Mouse (Mus musculus) neural tube, embryonic 13.5 days (tissue): ENCODE results near the gene Hikeshi. TPM values are rescaled to one million over a fixed set of nuclear protein-coding genes. Genes with fewer than 3 reads are reported as not detected.

ENCODE experiments used
- ATAC-seq: fragments of 200-750 bp; cut with Nextera tagmentation; 2 replicates; pipeline ENCODE4 v1.8.0; 2017; ENCODE audit warnings: low read depth, mild to moderate bottlenecking, moderate TSS enrichment, moderate library complexity
- H3K27ac ChIP-seq: fragments of 300-500 bp; sonication (generic); replicated peaks from 2 replicates; pipeline ENCODE4 v1.5.1; 2015; ENCODE audit warnings: moderate library complexity, mild to moderate bottlenecking, inconsistent platforms
- H3K27me3 ChIP-seq: fragments of 300-500 bp; sonication (generic); 2 replicates; pipeline ENCODE4 v1.6.1; 2015; ENCODE audit warnings: mild to moderate bottlenecking, inconsistent platforms
- H3K36me3 ChIP-seq: fragments of 300-500 bp; sonication (generic); 2 replicates; pipeline ENCODE4 v1.6.1; 2015; ENCODE audit warnings: mild to moderate bottlenecking, inconsistent platforms
- H3K4me1 ChIP-seq: fragments of 300-500 bp; sonication (generic); replicated peaks from 2 replicates; pipeline ENCODE4 v1.6.1; 2015; ENCODE audit warnings: inconsistent platforms
- H3K4me2 ChIP-seq: fragments of 300-500 bp; sonication (generic); 2 replicates; pipeline ENCODE4 v1.6.1; 2015; ENCODE audit warnings: inconsistent platforms, mild to moderate bottlenecking, moderate library complexity
- H3K4me3 ChIP-seq: fragments of 300-500 bp; sonication (generic); 2 replicates; pipeline ENCODE4 v1.5.1; 2015; ENCODE audit warnings: mild to moderate bottlenecking, inconsistent platforms
- H3K9ac ChIP-seq: fragments of 300-500 bp; sonication (generic); 2 replicates; pipeline ENCODE4 v1.6.1; 2015; ENCODE audit warnings: moderate library complexity, mild to moderate bottlenecking, inconsistent platforms
- H3K9me3 ChIP-seq: fragments of 300-500 bp; sonication (generic); 2 replicates; pipeline ENCODE4 v1.6.1; 2016; ENCODE audit warnings: inconsistent platforms
- WGBS: fragments of 180-500 bp; shearing (Covaris S2); methylation state at CpG from one replicate; pipeline ENCODE4 v1.1.7; 2015; 5-methylcytosine and 5-hydroxymethylcytosine counted together
- polyA plus RNA-seq: library from polyadenylated mRNA; unstranded; fragments of >200 nt; fragmentation: Nextera tagmentation; extraction: Ambion mirVana; gene quantifications from 2 replicates; pipeline ENCODE4 v1.2.1, GENCODE M21; 2015

Hikeshi gene
- 133 and 144 TPM in 2 replicates for polyA plus RNA-seq

GRCm38 (mm10) chr7:89940571-89941463 is at the start of gene Hikeshi:
TSS of gene Hikeshi (minus strand) at chr7:89941204.
- H3K4me1 ChIP-seq, result peaks cover 11% of the 10 kb centered on the region

DNA sequence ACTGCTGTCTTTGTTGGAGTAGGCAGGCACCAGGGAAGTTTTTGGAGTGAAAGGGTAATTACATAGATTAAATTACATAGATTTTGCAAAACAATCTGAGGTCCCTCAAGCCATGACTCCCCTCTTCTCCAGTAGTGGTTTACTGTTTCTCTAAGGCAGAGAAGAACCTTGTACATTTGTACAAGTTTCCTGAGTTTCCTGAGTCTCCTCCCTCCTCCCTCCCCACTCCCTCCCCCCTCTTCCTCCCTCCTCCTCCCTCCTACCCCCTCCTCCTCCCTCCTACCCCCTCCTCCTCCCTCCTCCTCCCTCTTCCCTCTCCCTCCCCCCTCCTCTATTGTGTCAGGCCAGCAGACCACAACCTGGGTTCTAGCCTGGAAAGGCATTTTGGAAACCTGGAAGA is 43.4 kb upstream of the Hikeshi start:
- no peaks in the 10 kb centered on the region for H3K9me3 ChIP-seq
- H3K4me1 ChIP-seq, result peaks cover 14% of the 10 kb centered on the region
- no peaks in the 10 kb centered on the region for H3K27me3 ChIP-seq
- no peak for ATAC-seq
- H3K4me3 ChIP-seq, result no peak overlapping the region
- H3K27ac ChIP-seq, result no peak overlapping the region
- no peak overlapping the region for H3K4me2 ChIP-seq
- no peak overlapping the region for H3K9ac ChIP-seq
- 0 out of 2 replicates have a peak, but pooled peaks cover 4% of the 10 kb centered on the region for H3K36me3 ChIP-seq

More at GRCm38 (mm10) chr7:89940571-89941463, at the start of gene Hikeshi:
- Histone ChIP-seq H3K9ac (peak within 1 kb of the TSS; percentile 84), H3K4me2 (peak within 1 kb of the TSS; percentile 73), H3K36me3 (no peaks in the 10 kb centered on the region), H3K27me3 (no peaks in the 10 kb centered on the region), H3K27ac (peak within 1 kb of the TSS; percentile 82), H3K9me3 (no peaks in the 10 kb centered on the region), H3K4me3 (peak within 1 kb of the TSS; percentile 87)
- ATAC-seq, result peak; percentile 100
- WGBS, result under 1% methylated on average over 45 of the region's 45 CpGs

GRCm38 (mm10) chr7:89983441-89983840 is 42.4 kb upstream of the Hikeshi start:
- H3K27ac ChIP-seq, result no peak overlapping the region
- H3K4me1 ChIP-seq, result peaks cover 22% of the 10 kb centered on the region
- H3K4me2 ChIP-seq, result no peak overlapping the region
- H3K36me3 ChIP-seq, result 0 out of 2 replicates have a peak, but pooled peaks cover 4% of the 10 kb centered on the region
- no peak overlapping the region for H3K4me3 ChIP-seq
- WGBS, result 97% methylated on average over 2 of the region's 2 CpGs
- no peak overlapping the region for H3K9ac ChIP-seq
- no peaks in the 10 kb centered on the region for H3K27me3 ChIP-seq
- ATAC-seq, result no peak
- no peaks in the 10 kb centered on the region for H3K9me3 ChIP-seq

DNA sequence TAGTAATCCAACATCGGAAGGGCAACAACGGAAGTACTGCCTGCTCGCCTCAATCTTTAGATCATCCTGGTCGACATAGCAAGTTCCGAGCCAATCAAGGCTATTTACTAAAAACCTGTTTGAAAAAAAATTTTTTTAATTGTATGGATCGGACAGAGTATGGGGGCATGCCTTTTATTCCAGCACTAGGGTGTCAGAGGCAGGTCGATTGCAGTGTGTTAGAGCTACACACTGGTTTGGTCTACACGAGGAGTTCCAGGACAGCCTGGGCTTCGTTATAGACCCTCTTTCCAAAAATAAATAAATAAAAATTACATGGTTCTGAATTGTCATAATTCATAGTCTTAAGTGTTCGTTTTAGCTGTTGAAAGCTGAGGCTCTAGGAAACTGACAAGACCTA is 40.6 kb upstream of the Hikeshi start:
- H3K36me3 ChIP-seq, result 0 out of 2 replicates have a peak, but pooled peaks cover 4% of the 10 kb centered on the region
- H3K4me2 ChIP-seq, result peak overlapping the region; percentile 89
- H3K4me3 ChIP-seq, result peak overlapping the region; percentile 90
- H3K27ac ChIP-seq, result peak overlapping the region; percentile 99
- ATAC-seq, result peak; percentile 45; the same call in 1 of the 2 replicates
- H3K4me1 ChIP-seq, result peaks cover 27% of the 10 kb centered on the region
- WGBS, result 18% methylated on average over 10 of the region's 10 CpGs
- no peaks in the 10 kb centered on the region for H3K9me3 ChIP-seq
- H3K9ac ChIP-seq, result peak overlapping the region; percentile 83
- H3K27me3 ChIP-seq, result no peaks in the 10 kb centered on the region

GRCm38 (mm10) chr7:89980485-89981422 is 39.8 kb upstream of the Hikeshi start, which contains the start of gene Eed:
TSS of gene Eed (minus strand) at chr7:89980983.
- H3K4me3 ChIP-seq, result peak within 1 kb of the TSS; percentile 90
- no peaks in the 10 kb centered on the region for H3K9me3 ChIP-seq
- peak within 1 kb of the TSS; percentile 83 for H3K9ac ChIP-seq
- H3K4me2 ChIP-seq, result peak within 1 kb of the TSS; percentile 89
- H3K4me1 ChIP-seq, result peaks cover 27% of the 10 kb centered on the region
- H3K27me3 ChIP-seq, result no peaks in the 10 kb centered on the region
- peak within 1 kb of the TSS; percentile 99 for H3K27ac ChIP-seq
- ATAC-seq, result peak; percentile 94
- WGBS, result under 1% methylated on average over 87 of the region's 87 CpGs
- peaks cover 9% of the 10 kb centered on the region for H3K36me3 ChIP-seq

DNA sequence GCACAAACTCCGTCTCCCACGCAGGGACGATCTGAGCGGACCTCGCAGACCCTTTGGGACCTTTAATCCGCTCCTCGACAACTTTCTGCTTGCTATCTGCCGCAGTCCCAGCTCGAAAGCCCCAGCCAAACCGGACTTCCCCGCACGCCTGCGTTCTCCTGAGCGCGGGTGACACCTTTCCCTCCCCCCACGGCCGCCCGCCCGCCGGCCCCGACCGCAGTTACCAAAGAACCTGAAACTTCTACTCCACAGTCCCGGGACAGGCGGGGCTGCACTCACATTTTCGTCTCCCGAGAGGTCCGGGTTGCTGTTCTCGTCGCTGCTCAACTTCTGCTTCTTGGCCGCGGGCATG is 39.1 kb upstream of the Hikeshi start:
- under 1% methylated on average over 31 of the region's 31 CpGs for WGBS
- peak overlapping the region; percentile 83 for H3K9ac ChIP-seq
- H3K4me3 ChIP-seq, result peak overlapping the region; percentile 90
- H3K9me3 ChIP-seq, result no peaks in the 10 kb centered on the region
- H3K4me2 ChIP-seq, result peak overlapping the region; percentile 89
- H3K27me3 ChIP-seq, result no peaks in the 10 kb centered on the region
- peaks cover 27% of the 10 kb centered on the region for H3K4me1 ChIP-seq
- no peak for ATAC-seq
- peak overlapping the region; percentile 99 for H3K27ac ChIP-seq
- peaks cover 14% of the 10 kb centered on the region for H3K36me3 ChIP-seq

- Histone ChIP-seq H3K27ac (peak overlapping the region; percentile 99), H3K27me3 (no peaks in the 10 kb centered on the region)
Measured at GRCm38 (mm10) chr7:89979432-89980130, 38.6 kb upstream of the Hikeshi start.

GRCm38 (mm10) chr7:89976796-89977195 is 35.8 kb upstream of the Hikeshi start:
- Histone ChIP-seq H3K36me3 (peaks cover 27% of the 10 kb centered on the region), H3K4me2 (no peak overlapping the region), H3K9me3 (no peaks in the 10 kb centered on the region), H3K27ac (no peak overlapping the region), H3K4me1 (peaks cover 23% of the 10 kb centered on the region), H3K4me3 (no peak overlapping the region), H3K9ac (no peak overlapping the region), H3K27me3 (no peaks in the 10 kb centered on the region)
- ATAC-seq, result no peak
- 94% methylated on average over 7 of the region's 7 CpGs for WGBS

More at GRCm38 (mm10) chr7:89979432-89980130, 38.6 kb upstream of the Hikeshi start:
- peak overlapping the region; percentile 89 for H3K4me2 ChIP-seq
- H3K36me3 ChIP-seq, result peaks cover 17% of the 10 kb centered on the region
- H3K4me1 ChIP-seq, result peaks cover 27% of the 10 kb centered on the region
- H3K9me3 ChIP-seq, result no peaks in the 10 kb centered on the region
- H3K9ac ChIP-seq, result peak overlapping the region; percentile 83
- ATAC-seq, result peak; percentile 3; the same call in 1 of the 2 replicates
- H3K4me3 ChIP-seq, result peak overlapping the region; percentile 90
- WGBS, result 4% methylated on average over 23 of the region's 23 CpGs

DNA sequence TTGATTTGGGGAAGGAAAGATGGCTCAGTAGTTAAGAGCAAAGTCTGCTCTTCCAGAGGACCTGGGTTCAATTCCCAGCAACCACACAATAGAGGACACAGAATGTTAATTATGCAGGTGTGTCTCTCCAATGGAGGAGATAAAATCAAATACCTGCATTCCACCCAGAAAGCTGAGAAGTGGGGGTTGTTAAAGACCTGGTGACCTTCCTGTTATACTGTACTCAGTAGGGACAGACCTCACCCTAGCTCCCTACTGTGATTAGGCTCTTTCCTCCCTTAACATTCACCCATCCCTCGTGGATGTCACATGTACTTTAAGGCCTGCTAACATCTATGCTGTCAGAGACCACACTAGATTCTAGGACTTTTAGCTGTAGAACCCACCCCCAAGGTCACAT is 34.6 kb upstream of the Hikeshi start:
- Histone ChIP-seq H3K9ac (no peak overlapping the region), H3K4me1 (peaks cover 19% of the 10 kb centered on the region), H3K36me3 (peaks cover 32% of the 10 kb centered on the region), H3K27ac (no peak overlapping the region), H3K4me2 (no peak overlapping the region), H3K4me3 (no peak overlapping the region), H3K27me3 (no peaks in the 10 kb centered on the region), H3K9me3 (no peaks in the 10 kb centered on the region)
- 80% methylated on average over 1 of the region's 1 CpGs for WGBS
- ATAC-seq, result no peak

DNA sequence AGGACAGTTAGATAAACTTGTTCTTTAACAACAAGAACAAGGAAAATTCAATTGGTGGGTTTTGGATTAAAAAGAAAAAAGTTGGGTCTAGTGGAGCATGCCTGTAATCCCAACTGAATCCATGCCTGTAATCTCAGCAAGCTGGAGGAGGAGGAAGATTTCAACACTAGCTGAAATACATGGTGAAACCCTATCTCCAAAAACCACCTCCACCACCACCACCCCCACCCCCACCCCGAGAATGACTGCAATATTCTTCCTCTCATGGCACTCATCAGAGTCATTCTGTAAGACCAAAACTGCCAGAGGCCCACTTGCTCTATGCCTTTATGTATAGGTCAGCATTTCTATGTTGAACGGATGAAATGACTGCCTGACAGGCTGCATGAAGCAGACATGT is 26.2 kb upstream of the Hikeshi start:
- Histone ChIP-seq H3K4me2 (no peak overlapping the region), H3K9ac (no peak overlapping the region), H3K9me3 (no peaks in the 10 kb centered on the region), H3K4me1 (no peaks in the 10 kb centered on the region), H3K27ac (no peak overlapping the region), H3K4me3 (no peak overlapping the region), H3K36me3 (peaks cover 68% of the 10 kb centered on the region), H3K27me3 (no peaks in the 10 kb centered on the region)
- no peak for ATAC-seq
- 85% methylated on average over 2 of the region's 2 CpGs for WGBS

GRCm38 (mm10) chr7:89966771-89967170 is 25.8 kb upstream of the Hikeshi start:
- no peak overlapping the region for H3K4me3 ChIP-seq
- no peak for ATAC-seq
- peaks cover 71% of the 10 kb centered on the region for H3K36me3 ChIP-seq
- no peaks in the 10 kb centered on the region for H3K9me3 ChIP-seq
- H3K27me3 ChIP-seq, result no peaks in the 10 kb centered on the region
- H3K27ac ChIP-seq, result no peak overlapping the region
- 89% methylated on average over 1 of the region's 1 CpGs for WGBS
- H3K4me1 ChIP-seq, result no peaks in the 10 kb centered on the region
- H3K9ac ChIP-seq, result no peak overlapping the region
- no peak overlapping the region for H3K4me2 ChIP-seq
